Comparison of ENCODE assay signal across 13 mouse cellular contexts in genomic region chr5:147135994-147136393, GRCm38 (mm10). TPM values are rescaled to one million over a fixed set of nuclear protein-coding genes. Genes with fewer than 3 reads are reported as not detected.
"Had no signal": no experiment of that assay in that cellular context is flagged by ENCODE, and none has a peak within 500 bp of the region (broad histone marks: within the 10 kb centered on the region; RNA-seq: fewer than 3 reads in every experiment).

No protein-coding gene starts in this region.

- DNase-seq: liver; liver, embryonic 13.5 days; liver, postnatal 0 days; lung, postnatal 14 days; thymus, adult 2 months; thymus, postnatal 25 days had no signal

- H3K4me1 ChIP-seq: liver, embryonic 13.5 days had no signal

- H3K27me3 ChIP-seq: limb, embryonic 12.5 days; liver, embryonic 13.5 days had no signal

- H3K4me2 ChIP-seq: limb, embryonic 12.5 days; liver, embryonic 13.5 days had no signal

- H3K36me3 ChIP-seq: limb, embryonic 12.5 days; liver, embryonic 13.5 days had no signal

- H3K9me3 ChIP-seq: limb, embryonic 12.5 days; liver, embryonic 13.5 days had no signal

- H3K27ac ChIP-seq: layer of hippocampus, adult 2 months; limb, embryonic 12.5 days; liver, embryonic 13.5 days had no signal

- H3K4me3 ChIP-seq: layer of hippocampus, adult 2 months; limb, embryonic 12.5 days; liver, embryonic 13.5 days had no signal

- ATAC-seq: inflammation-experienced regulatory T-cells, adult 6 months; intestine, postnatal 0 days; liver, postnatal 0 days; midbrain, embryonic 16.5 days had no signal

- H3K9ac ChIP-seq: limb, embryonic 12.5 days; liver, embryonic 13.5 days; liver, postnatal 0 days had no signal

RNA-seq across cellular contexts. Expression of gene Gsx1, which starts 52.5 kb away (rescaled TPM):
- polyA plus RNA-seq: inflammation-experienced regulatory T-cells, adult 6 months; intestine, postnatal 0 days; limb, embryonic 12.5 days; liver, embryonic 13.5 days; liver, postnatal 0 days; stomach, embryonic 14.5 days; thymus, adult 2 months; urinary bladder, adult 2 months had no signal
